Mouse (Mus musculus): ENCODE data around the gene Msi2. TPM values are rescaled to one million over a fixed set of nuclear protein-coding genes. Genes with fewer than 3 reads are reported as not detected.

The Msi2 gene
- polyA plus RNA-seq, 3 experiments from 2014 or later, result 23.6 to 30.8 (median 26.0) TPM

GRCm38 (mm10) chr11:88675526-88676353, 42.6 kb downstream of the Msi2 start:
- no peak for ATAC-seq

GRCm38 (mm10) chr11:88674075-88674474, 44.2 kb downstream of the Msi2 start:
- ATAC-seq, result no peak

GRCm38 (mm10) chr11:88670925-88671324, 47.4 kb downstream of the Msi2 start:
- no peak for ATAC-seq

GRCm38 (mm10) chr11:88669106-88669505, 49.2 kb downstream of the Msi2 start:
- no peak for ATAC-seq

- no peak for ATAC-seq
Measured at GRCm38 (mm10) chr11:88668345-88668744, 50.0 kb downstream of the Msi2 start.

GRCm38 (mm10) chr11:88665799-88666198, 52.5 kb downstream of the Msi2 start:
- no peak for ATAC-seq

GRCm38 (mm10) chr11:88661444-88662180, 56.7 kb downstream of the Msi2 start:
- ATAC-seq, result no peak

- ATAC-seq, result no peak
Measured at GRCm38 (mm10) chr11:88660404-88660803, 57.9 kb downstream of the Msi2 start.

GRCm38 (mm10) chr11:88658926-88659325, 59.4 kb downstream of the Msi2 start:
- no peak for ATAC-seq

- no peak for ATAC-seq
Measured at GRCm38 (mm10) chr11:88655786-88656185, 62.5 kb downstream of the Msi2 start.

GRCm38 (mm10) chr11:88655214-88655566, 63.1 kb downstream of the Msi2 start:
- ATAC-seq, result no peak

- no peak for ATAC-seq
Measured at GRCm38 (mm10) chr11:88654391-88655213, 63.7 kb downstream of the Msi2 start.

- no peak for ATAC-seq
Measured at GRCm38 (mm10) chr11:88650275-88650674, 68.0 kb downstream of the Msi2 start.

- ATAC-seq, result no peak
Measured at GRCm38 (mm10) chr11:88649009-88649408, 69.3 kb downstream of the Msi2 start.

GRCm38 (mm10) chr11:88648407-88648806, 69.9 kb downstream of the Msi2 start:
- ATAC-seq, result no peak

GRCm38 (mm10) chr11:88646493-88646892, 71.8 kb downstream of the Msi2 start:
- no peak for ATAC-seq

- ATAC-seq, result no peak
Measured at GRCm38 (mm10) chr11:88645821-88646220, 72.5 kb downstream of the Msi2 start.

- no peak for ATAC-seq
Measured at GRCm38 (mm10) chr11:88644719-88645118, 73.6 kb downstream of the Msi2 start.

- no peak for ATAC-seq
Measured at GRCm38 (mm10) chr11:88639862-88640261, 78.5 kb downstream of the Msi2 start.

GRCm38 (mm10) chr11:88638936-88639542, 79.3 kb downstream of the Msi2 start:
- ATAC-seq, result no peak

- ATAC-seq, result no peak
Measured at GRCm38 (mm10) chr11:88638254-88638653, 80.1 kb downstream of the Msi2 start.

- ATAC-seq, result no peak
Measured at GRCm38 (mm10) chr11:88636934-88637333, 81.4 kb downstream of the Msi2 start.

GRCm38 (mm10) chr11:88636319-88636718, 82.0 kb downstream of the Msi2 start:
- no peak for ATAC-seq
